Comparison of ENCODE assay signal across 7 mouse cellular contexts in the genomic region with DNA sequence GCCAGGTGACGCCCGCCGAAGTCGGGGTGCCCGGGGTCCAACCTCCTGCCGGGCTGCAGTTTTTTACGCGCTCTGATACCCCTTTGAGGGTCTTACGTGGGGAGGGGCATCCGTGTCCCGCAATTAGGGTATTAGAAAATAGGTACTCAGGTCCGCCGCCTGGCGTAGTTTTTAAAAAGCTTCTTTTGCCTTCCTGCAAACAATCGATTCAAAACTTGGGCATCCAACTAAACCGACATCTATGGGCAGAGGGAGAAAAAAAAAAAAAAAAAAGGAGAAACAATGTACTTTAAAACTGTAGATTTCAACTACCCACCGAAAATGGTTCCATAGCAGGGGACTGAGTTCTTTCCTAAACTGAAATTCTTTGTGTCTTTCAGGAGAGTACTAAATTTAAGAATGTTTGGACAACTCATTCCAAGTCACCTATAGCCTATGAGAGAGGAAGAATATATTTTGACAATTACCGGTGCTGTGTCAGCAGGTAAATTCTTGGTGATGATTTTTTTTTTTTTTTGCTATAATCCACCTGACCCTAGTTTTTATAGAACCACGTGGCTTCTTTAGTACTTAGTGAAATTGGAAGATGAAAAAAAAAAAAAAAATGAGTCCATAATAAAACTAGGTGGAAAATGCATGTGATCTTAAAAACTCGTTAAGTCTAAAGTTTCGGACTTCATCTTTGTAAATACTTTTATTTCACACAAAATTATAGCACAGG. TPM values are rescaled to one million over a fixed set of nuclear protein-coding genes. Genes with fewer than 3 reads are reported as not detected.
DNase-seq lines count a peak whose midpoint lies in the region; ATAC-seq lines count a peak whose summit lies in the region.

No protein-coding gene starts in this region.

- 10% methylated on average over 21 of the region's 21 CpGs for WGBS in embryonic facial prominence, embryonic 15.5 days
- 13% methylated on average over 21 of the region's 21 CpGs for WGBS in limb, embryonic 11.5 days
- 11% methylated on average over 21 of the region's 21 CpGs for WGBS in stomach, embryonic 14.5 days

- no peak for DNase-seq in limb, embryonic 11.5 days (ENCODE audit: low spot score)
- no peak for DNase-seq in adrenal gland, postnatal 36 days
- DNase-seq in layer of hippocampus, adult 18-20 months (ENCODE audit: low spot score in 2 of 2) = no peak

- H3K27me3 ChIP-seq in megakaryocyte, embryonic 14.5 days (replicated peaks) = no peaks in the 10 kb centered on the region
- H3K27me3 ChIP-seq in embryonic facial prominence, embryonic 15.5 days = no peaks in the 10 kb centered on the region
- H3K27me3 ChIP-seq in limb, embryonic 11.5 days (ENCODE audit: control insufficient read depth, insufficient read depth, low read length) = no peaks in the 10 kb centered on the region
- H3K27me3 ChIP-seq in stomach, embryonic 14.5 days (ENCODE audit: control insufficient read depth, insufficient read depth, low read length) = no peaks in the 10 kb centered on the region

- peaks cover 27% of the 10 kb centered on the region for H3K4me1 ChIP-seq in megakaryocyte, embryonic 14.5 days
- H3K4me1 ChIP-seq in embryonic facial prominence, embryonic 15.5 days = peaks cover 13% of the 10 kb centered on the region
- H3K4me1 ChIP-seq in limb, embryonic 11.5 days (ENCODE audit: control insufficient read depth, insufficient read depth, low read length) = no peaks in the 10 kb centered on the region
- peaks cover 4% of the 10 kb centered on the region; the same call in 1 of the 2 replicates for H3K4me1 ChIP-seq in stomach, embryonic 14.5 days (ENCODE audit: control insufficient read depth, insufficient read depth, low read length)

- H3K9ac ChIP-seq in embryonic facial prominence, embryonic 15.5 days = peak overlapping the region; percentile 84
- peak overlapping the region; percentile 74 for H3K9ac ChIP-seq in limb, embryonic 11.5 days (ENCODE audit: low read length)
- peak overlapping the region; percentile 78 for H3K9ac ChIP-seq in stomach, embryonic 14.5 days (replicated peaks; ENCODE audit: low read depth, low read length)

- peak overlapping the region; percentile 76 for H3K4me2 ChIP-seq in embryonic facial prominence, embryonic 15.5 days (replicated peaks)
- H3K4me2 ChIP-seq in limb, embryonic 11.5 days (ENCODE audit: low read depth, severe bottlenecking) = peak overlapping the region; percentile 59
- peak overlapping the region; percentile 58 for H3K4me2 ChIP-seq in stomach, embryonic 14.5 days (replicated peaks; ENCODE audit: low read depth, low read length)

- no peaks in the 10 kb centered on the region for H3K9me3 ChIP-seq in megakaryocyte, embryonic 14.5 days
- H3K9me3 ChIP-seq in embryonic facial prominence, embryonic 15.5 days (replicated peaks) = no peaks in the 10 kb centered on the region
- no peaks in the 10 kb centered on the region for H3K9me3 ChIP-seq in limb, embryonic 11.5 days (ENCODE audit: control insufficient read depth, low read length)
- no peaks in the 10 kb centered on the region for H3K9me3 ChIP-seq in stomach, embryonic 14.5 days (ENCODE audit: control insufficient read depth, low read depth, low read length)

- H3K4me3 ChIP-seq in megakaryocyte, embryonic 14.5 days (replicated peaks) = peak overlapping the region; percentile 99
- H3K4me3 ChIP-seq in embryonic facial prominence, embryonic 15.5 days (replicated peaks) = peak overlapping the region; percentile 97
- peak overlapping the region; percentile 63 for H3K4me3 ChIP-seq in limb, embryonic 11.5 days (ENCODE audit: low read depth, low read length)
- H3K4me3 ChIP-seq in stomach, embryonic 14.5 days (ENCODE audit: low read depth, low read length) = peak overlapping the region; percentile 85

- peaks cover 43% of the 10 kb centered on the region for H3K36me3 ChIP-seq in megakaryocyte, embryonic 14.5 days (replicated peaks; ENCODE audit: low read length)
- H3K36me3 ChIP-seq in embryonic facial prominence, embryonic 15.5 days = peaks cover 13% of the 10 kb centered on the region
- H3K36me3 ChIP-seq in limb, embryonic 11.5 days (ENCODE audit: control insufficient read depth, insufficient read depth, low read length) = no peaks in the 10 kb centered on the region
- H3K36me3 ChIP-seq in stomach, embryonic 14.5 days (ENCODE audit: control insufficient read depth, insufficient read depth, low read length) = peaks cover 13% of the 10 kb centered on the region; the same call in 1 of the 2 replicates

- no peak for ATAC-seq in megakaryocyte, adult 5-6 weeks (ENCODE audit: poor library complexity, severe bottlenecking)
- ATAC-seq in embryonic facial prominence, embryonic 15.5 days (ENCODE audit: insufficient number of reproducible peaks, low FRiP score, low TSS enrichment, low read depth) = no peak
- no peak for ATAC-seq in limb, embryonic 11.5 days (ENCODE audit: insufficient number of reproducible peaks, low FRiP score, low TSS enrichment, low read depth)
- no peak for ATAC-seq in stomach, embryonic 14.5 days (ENCODE audit: insufficient number of reproducible peaks, insufficient read depth, low FRiP score, low read depth)

- H3K27ac ChIP-seq in embryonic facial prominence, embryonic 15.5 days (replicated peaks) = peak overlapping the region; percentile 98
- H3K27ac ChIP-seq in limb, embryonic 11.5 days (replicated peaks; ENCODE audit: low read depth, low read length) = peak overlapping the region; percentile 72
- H3K27ac ChIP-seq in stomach, embryonic 14.5 days (ENCODE audit: low read length) = peak overlapping the region; percentile 93

RNA-seq across cellular contexts. Expression of a gene that starts 0.9 kb away (rescaled TPM):
- polyA plus RNA-seq in megakaryocyte, embryonic 14.5 days (2012; ENCODE audit: insufficient read depth, low replicate concordance) = 2.9 and 8.6 TPM in 2 replicates
- 8.2 and 13.2 TPM in 2 replicates for total RNA-seq in megakaryocyte, adult 5-6 weeks (2015)
- 6.4 and 8.4 TPM in 2 replicates for total RNA-seq in megakaryocyte, adult 5-6 weeks (2017)
- polyA plus RNA-seq in embryonic facial prominence, embryonic 15.5 days (2015; fragmentation: Nextera tagmentation; extraction: Ambion mirVana) = 12.9 and 15.8 TPM in 2 replicates
- polyA plus RNA-seq in limb, embryonic 11.5 days (2014; fragmentation: Nextera tagmentation; extraction: Ambion mirVana) = 20.3 and 20.4 TPM in 2 replicates
- 20.0 and 22.3 TPM in 2 replicates for polyA plus RNA-seq in stomach, embryonic 14.5 days (2014; fragmentation: Nextera tagmentation; extraction: Ambion mirVana)
- total RNA-seq in adrenal gland, postnatal 36 days (2021) = 10 to 100 TPM; 11.3 to 16.6 TPM
- 10 to 100 TPM; 11.0 to 14.1 TPM for total RNA-seq in layer of hippocampus, adult 18-20 months (2021)

RNA-seq across cellular contexts. Expression of a gene that starts 1.1 kb away (rescaled TPM):
- polyA plus RNA-seq in megakaryocyte, embryonic 14.5 days (2012; ENCODE audit: insufficient read depth, low replicate concordance) = 2.2 and 4.0 TPM in 2 replicates
- 8.2 and 11.0 TPM in 2 replicates for total RNA-seq in megakaryocyte, adult 5-6 weeks (2015)
- total RNA-seq in megakaryocyte, adult 5-6 weeks (2017) = 6.5 and 10.2 TPM in 2 replicates
- polyA plus RNA-seq in embryonic facial prominence, embryonic 15.5 days (2015; fragmentation: Nextera tagmentation; extraction: Ambion mirVana) = 28.3 and 34.0 TPM in 2 replicates
- polyA plus RNA-seq in limb, embryonic 11.5 days (2014; fragmentation: Nextera tagmentation; extraction: Ambion mirVana) = 30.3 and 30.5 TPM in 2 replicates
- 40.8 and 42.0 TPM in 2 replicates for polyA plus RNA-seq in stomach, embryonic 14.5 days (2014; fragmentation: Nextera tagmentation; extraction: Ambion mirVana)
- total RNA-seq in adrenal gland, postnatal 36 days (2021) = 10 to 100 TPM; 12.2 to 15.4 TPM
- total RNA-seq in layer of hippocampus, adult 18-20 months (2021) = 10 to 100 TPM; 10.8 to 12.7 TPM
